Mouse (Mus musculus): ENCODE data around the gene Gmeb2. TPM values are rescaled to one million over a fixed set of nuclear protein-coding genes. Genes with fewer than 3 reads are reported as not detected.

The Gmeb2 gene
- polyA plus RNA-seq (2012; rRNA removed), result 31.8 and 32.4 TPM in 2 replicates

DNA sequence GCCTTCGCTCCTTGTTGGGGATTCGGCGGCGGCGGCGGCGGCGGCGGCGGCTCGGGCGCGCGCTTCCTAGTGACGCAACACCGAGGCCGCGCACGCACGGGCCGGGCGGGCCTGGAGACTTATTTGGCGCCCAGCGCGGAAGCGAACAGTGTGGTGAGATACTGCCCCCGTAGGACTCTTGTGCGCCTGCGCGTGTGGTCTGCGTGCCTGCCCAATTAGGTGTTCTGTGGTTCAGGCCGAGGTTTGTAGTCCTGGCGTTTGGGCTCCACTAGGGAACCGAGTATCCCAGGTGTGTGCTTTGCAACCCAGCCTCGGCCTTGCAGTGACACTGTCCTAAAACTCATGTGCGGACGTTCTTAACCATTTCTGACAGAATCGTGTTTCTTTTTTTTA is at the start of gene Gmeb2:
Gmeb2 (minus strand) TSS at position 78 of the 393 bp plus-strand sequence.

DNA sequence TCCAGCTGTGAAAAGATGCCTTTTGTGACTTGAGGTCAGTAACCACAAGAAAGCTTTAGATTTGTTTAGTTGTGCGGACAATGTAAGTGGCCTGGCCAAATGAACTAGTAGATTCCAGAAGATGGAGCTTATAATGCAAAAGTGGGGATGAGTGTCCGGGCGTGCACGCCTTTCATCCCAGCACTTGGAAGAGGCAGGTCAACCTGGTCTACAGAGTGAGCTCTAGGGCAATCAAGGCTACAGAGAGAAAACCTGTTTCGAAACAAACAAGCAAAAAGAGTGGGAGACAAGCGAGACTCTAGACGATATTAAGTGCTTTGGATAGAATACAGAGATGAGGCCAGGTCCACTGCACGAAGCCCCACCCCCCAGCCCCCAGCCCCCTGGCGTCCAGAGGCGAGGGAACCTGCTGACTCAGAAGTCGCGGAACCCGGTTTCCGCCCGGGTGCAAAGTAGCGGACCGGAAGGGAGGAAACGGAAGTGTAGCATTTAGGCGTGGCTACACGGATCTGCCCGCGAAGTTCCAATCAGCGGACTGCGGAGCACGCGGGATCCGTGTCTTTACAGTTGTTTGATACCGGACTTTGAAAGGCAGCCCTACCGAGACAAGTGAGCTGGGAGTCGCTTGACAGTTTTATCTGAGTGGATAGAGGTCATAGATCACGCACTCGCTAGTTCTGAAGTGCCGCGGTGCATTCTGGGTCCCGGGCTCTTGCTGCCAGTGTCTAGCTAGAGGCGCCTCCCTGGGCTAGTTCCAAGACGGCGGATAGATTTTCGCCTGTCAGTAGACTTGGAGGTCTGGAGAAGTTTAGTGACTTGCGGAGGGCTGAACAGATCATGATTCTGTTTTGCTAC is 31.6 kb upstream of the Gmeb2 start, which contains the start of gene Rtel1:
Rtel1 (plus strand) TSS at position 492 of the 855 bp plus-strand sequence.

DNA sequence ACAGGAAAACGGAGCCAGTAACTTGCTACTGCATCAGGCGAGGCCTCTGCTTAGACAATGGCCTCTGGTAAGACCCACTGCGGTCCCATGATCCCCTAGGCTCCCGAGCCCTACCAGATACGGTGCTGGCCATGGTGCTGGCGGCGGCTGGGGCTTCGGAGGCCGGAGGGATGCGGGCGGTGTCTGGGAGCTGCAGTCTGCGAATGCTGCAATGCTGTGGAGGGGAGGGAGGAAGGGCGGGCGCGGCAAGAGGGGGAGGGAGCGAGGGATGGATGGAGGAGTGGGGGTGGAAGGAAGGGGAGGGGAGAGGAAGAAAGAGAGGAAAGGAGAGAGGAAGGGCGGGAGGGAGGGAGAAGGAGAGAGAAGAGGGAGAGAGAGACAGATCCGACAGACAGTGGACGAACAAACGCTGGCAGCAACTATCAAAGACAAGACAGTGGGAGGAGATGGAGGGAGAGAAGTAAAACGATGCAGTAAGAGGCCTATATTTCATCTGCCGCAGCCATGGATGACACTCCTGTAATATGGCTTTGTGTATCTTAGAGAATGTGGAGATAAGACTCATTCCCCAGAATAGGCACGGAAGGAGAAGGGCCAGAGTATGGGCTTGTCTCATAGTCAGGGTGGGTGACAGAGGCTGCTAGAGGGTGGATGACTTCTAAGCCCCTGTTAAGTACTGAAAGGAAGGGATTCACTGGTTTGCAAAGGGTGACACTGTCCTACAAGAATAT is 26.4 kb upstream of the Gmeb2 start, which contains the start of gene Stmn3:
Stmn3 (minus strand) TSS at position 421 of the 731 bp plus-strand sequence.

DNA sequence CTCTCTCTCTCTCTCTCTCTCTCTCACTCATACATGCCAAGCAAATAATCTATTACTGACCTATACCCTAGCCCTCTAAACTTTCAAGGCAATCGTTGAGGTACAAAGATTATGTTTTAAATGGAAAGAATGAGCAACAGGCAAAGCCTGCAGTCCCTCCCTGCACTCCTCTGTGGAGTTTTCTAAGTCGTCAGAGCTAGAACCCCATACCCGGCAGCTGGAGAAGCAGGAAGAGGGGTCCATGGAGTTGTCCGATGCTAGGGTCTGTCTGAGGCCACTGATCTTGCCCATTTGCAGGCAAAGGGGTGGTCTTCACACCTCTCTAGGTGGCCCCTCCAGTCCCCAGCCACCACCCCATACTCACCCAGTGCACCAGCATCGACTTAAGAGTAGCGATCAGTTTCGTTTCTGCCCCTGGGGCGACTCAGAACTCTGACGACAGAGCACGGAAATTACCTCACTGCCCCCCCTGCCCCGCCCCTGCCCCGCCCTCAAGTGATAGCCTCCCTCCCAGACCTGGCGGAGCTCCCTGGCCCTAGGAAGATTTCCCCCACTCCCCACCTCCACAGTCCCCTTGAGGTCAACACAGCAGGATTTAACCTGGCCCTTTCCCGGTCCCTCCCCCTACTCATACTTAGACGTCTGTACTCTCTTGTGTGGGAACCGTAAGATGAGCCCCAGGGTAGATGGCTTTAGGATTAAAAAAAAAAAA is 46.1 kb downstream of the Gmeb2 start, which contains the start of gene Helz2:
Helz2 (minus strand) TSS at position 426 of the 712 bp plus-strand sequence.

DNA sequence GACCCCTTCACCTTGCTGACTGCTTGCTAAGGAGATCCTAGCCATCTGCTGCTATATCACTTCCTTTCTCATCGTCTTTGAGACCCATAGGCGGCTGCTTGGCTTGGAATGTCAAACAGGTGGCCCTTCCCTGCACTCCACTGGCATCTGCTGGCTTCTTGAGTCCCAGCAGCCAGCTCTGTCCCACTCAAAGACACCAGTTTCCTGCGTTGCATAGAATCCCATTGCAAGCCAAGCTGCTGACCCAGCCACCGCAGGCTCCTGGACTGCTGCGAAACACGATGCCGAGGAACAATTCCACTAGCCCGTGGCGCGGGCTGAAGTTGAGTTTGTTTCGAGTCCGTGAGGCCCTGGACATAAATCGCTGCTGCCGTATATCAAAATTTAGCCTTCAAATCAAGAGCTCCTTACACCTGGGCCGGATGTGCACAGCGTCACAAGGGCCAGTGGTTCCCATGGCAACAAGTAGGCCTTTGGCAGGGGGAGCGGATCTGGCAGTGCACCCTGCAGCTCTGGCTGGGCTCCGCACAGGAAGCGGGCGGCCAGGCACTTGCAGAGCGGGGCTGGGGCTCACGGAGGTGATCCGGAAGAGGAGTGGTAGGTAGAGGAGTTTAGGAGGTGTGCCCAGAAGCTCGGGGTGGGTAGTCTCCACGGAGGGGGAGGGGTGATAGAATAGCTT is 68.2 kb downstream of the Gmeb2 start, which contains the start of gene Fndc11:
Fndc11 (plus strand) TSS at position 476 of the 679 bp plus-strand sequence.

DNA sequence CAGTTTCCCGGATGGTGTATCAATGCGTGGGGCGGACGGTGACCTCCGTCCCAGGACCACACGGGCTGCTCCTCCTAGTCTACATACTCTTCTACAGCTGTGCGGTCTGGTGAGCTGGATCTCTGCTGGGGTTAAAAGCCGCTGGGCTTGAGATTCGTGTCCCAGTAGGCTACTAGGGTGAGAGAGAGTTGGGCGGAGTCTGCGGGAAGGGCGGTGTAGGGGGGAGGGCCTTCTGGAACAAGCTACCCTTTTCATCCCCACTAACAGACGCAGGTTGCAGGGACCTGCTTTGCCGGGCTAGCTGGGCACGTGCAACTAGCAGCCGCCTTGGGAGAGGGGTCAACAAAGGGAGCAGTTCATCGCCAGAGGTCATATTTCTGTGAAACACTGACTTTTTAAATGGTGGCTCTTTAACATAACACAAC is 74.8 kb downstream of the Gmeb2 start, which contains the start of gene Srms:
Srms (minus strand) TSS at position 165 of the 425 bp plus-strand sequence.

GRCm38 (mm10) chr2:181202422-181202821 is 85.4 kb downstream of the Gmeb2 start, which contains the start of gene Ptk6:
TSS of gene Ptk6 (minus strand) at chr2:181202789.

Other genes with a start within 250 kb of the Gmeb2 start
- 3.5 and 4.2 TPM in 2 replicates for gene Chrna4, start 244.5 kb downstream of the Gmeb2 start, polyA plus RNA-seq (2012; rRNA removed)
- 0.19 TPM in 1 of 2 replicates, not detected in the other for gene Kcnq2, start 152.7 kb downstream of the Gmeb2 start, polyA plus RNA-seq (2012; rRNA removed)
- gene Eef1a2, start 131.0 kb downstream of the Gmeb2 start, polyA plus RNA-seq (2012; rRNA removed), result 0.16 and 0.44 TPM in 2 replicates
- 126 and 156 TPM in 2 replicates for gene Ppdpf, start 100.8 kb downstream of the Gmeb2 start, polyA plus RNA-seq (2012; rRNA removed)
- 0.07 and 0.08 TPM in 2 replicates for gene Ptk6, start 85.2 kb downstream of the Gmeb2 start, polyA plus RNA-seq (2012; rRNA removed)
- 0.56 and 1.00 TPM in 2 replicates for gene Srms, start 74.8 kb downstream of the Gmeb2 start, polyA plus RNA-seq (2012; rRNA removed)
- 1.4 and 1.8 TPM in 2 replicates for gene Fndc11, start 68.0 kb downstream of the Gmeb2 start, polyA plus RNA-seq (2012; rRNA removed)
- 28.3 and 34.1 TPM in 2 replicates for gene Helz2, start 46.0 kb downstream of the Gmeb2 start, polyA plus RNA-seq (2012; rRNA removed)
- 0.36 TPM in 1 of 2 replicates, not detected in the other for gene Stmn3, start 26.5 kb upstream of the Gmeb2 start, polyA plus RNA-seq (2012; rRNA removed)
- gene Rtel1, start 31.7 kb upstream of the Gmeb2 start, polyA plus RNA-seq (2012; rRNA removed), result 53.9 and 70.8 TPM in 2 replicates
- gene Zgpat, start 76.9 kb upstream of the Gmeb2 start, polyA plus RNA-seq (2012; rRNA removed), result 71.1 and 77.7 TPM in 2 replicates
- 36.7 and 46.0 TPM in 2 replicates for gene Arfrp1, start 77.4 kb upstream of the Gmeb2 start, polyA plus RNA-seq (2012; rRNA removed)
- gene Lime1, start 92.0 kb upstream of the Gmeb2 start, polyA plus RNA-seq (2012; rRNA removed), result 191 and 210 TPM in 2 replicates
- 16.7 and 16.9 TPM in 2 replicates for gene Zbtb46, start 171.4 kb upstream of the Gmeb2 start, polyA plus RNA-seq (2012; rRNA removed)
- 0.14 and 0.43 TPM in 2 replicates for gene Abhd16b, start 205.2 kb upstream of the Gmeb2 start, polyA plus RNA-seq (2012; rRNA removed)
- gene Tpd52l2, start 209.1 kb upstream of the Gmeb2 start, polyA plus RNA-seq (2012; rRNA removed), result 62.8 and 108 TPM in 2 replicates
- gene Dnajc5, start 232.4 kb upstream of the Gmeb2 start, polyA plus RNA-seq (2012; rRNA removed), result 61.5 and 73.6 TPM in 2 replicates

All from ovary, adult 2 months (tissue).